Mouse (Mus musculus) cerebellum, adult 9-11 months (tissue): Measurements from ENCODE around the gene Atp1b1.

Experiments used
- DNase-seq: peaks from one replicate; pipeline ENCODE4 v3.0.0; 2022

The Atp1b1 gene

DNA sequence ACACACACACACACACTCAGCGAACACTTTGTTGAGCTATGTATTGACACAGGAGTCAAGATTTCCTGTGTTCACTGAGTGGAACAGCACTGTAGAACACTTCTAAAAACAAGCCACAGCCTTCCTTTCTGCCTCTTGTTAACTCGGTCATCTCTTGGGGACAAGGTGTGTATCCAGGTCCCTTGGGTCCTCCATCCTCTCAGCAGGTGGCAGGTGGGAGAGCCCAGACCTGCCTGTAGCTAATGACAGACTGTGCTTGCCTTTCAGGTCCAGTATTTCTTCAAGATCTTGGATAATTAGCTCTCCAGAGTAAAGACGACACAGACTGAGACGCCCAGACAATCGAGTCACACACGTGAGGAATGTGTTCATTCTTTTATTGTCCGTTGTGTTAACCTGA is 21.4 kb downstream of the Atp1b1 start:
- DNase-seq = no peak

DNA sequence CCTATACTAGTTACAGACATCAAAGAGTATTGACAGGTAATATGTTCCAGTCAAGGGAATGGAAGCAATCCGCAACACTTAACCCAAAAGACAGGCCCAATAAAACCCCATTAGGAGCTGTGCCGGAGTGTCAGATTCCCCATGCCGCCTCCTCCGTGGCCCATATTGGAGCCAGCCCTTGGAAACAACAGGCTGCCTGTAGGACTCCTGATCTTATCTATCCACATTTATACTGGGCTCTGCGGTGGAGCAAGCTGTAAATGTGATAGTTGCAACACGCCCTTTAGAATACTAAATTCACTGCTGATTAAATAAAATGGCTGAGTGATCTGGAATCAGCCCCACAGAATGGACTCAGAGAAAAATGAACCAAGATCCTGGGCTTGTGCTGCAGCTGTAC is 24.1 kb downstream of the Atp1b1 start:
- no peak for DNase-seq

DNA sequence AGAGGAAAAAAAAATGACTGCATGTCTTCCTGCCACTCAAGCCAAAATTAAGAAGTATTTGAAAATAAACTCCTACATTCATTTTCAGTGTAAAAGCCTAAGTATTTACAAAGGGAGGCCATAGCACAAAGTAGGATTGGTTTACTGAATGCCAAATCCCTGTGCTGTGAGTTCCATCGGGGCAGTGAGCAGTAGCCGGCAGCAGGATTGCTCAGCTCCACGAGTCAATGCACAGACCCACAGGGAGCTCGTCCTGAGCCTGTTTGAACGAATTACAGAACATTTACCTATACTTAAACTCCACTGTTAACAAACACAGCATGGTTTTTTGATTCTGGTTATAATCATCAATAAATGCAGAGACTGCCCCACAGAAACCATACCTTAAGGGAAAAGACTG is 25.5 kb downstream of the Atp1b1 start:
- no peak for DNase-seq

DNA sequence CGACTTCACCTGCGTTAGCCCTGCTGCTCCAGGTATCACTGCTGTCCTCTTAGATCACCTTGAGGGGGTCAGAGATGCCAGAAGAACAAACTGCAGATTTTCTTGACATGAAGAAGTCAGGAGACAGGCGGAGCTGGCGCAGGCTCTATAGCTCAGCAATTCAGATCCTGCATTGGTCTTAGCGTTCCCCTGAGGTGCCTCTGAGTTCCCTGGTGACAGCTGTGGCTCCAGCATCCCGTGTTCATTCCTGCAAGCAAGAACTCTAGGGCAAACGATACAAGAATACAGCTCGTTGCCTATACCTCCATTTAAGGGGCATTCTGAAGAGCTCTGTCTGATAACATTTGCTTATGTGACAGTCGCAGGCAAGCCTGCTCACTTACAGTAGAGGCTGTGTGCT is 29.5 kb downstream of the Atp1b1 start:
- no peak for DNase-seq

DNA sequence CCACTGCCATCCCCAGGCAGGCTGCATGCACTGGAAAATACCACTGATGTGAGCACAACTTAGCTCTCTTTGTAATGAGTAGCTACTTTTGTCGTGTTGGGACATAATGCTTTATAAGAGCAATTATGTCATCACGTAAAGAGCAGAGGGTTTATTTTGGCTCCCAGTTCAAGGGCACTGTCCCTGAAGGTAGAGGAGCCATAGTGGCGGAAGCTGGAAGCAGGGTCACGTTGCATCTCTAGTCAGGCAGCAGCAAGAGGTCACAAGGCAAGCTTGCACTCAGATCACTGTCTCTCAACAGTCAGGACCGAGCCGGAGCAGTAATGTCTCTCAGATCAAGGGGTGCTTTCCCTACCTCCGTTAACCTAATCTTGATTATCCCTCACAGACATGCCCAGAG is 30.4 kb downstream of the Atp1b1 start:
- DNase-seq = no peak

DNA sequence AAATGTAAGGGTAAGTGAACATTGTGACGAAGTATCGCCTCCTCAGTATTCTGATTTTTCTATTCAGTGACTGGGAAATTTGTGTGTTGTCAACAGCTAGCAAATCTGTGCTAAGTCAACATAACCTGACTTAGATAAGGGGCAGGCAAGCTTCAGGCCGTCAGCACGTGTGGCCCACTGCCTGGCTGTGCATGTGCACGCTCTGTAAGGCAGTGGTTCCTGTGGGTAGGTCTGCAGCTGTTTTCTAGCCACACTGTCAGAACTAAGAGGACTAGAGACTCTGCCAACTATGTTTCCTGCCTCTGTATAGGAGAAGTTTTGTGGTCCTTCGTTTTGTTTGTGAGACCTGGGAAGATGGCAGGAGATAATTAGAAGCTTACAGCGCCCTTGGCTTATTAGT is 31.9 kb downstream of the Atp1b1 start:
- no peak for DNase-seq

DNA sequence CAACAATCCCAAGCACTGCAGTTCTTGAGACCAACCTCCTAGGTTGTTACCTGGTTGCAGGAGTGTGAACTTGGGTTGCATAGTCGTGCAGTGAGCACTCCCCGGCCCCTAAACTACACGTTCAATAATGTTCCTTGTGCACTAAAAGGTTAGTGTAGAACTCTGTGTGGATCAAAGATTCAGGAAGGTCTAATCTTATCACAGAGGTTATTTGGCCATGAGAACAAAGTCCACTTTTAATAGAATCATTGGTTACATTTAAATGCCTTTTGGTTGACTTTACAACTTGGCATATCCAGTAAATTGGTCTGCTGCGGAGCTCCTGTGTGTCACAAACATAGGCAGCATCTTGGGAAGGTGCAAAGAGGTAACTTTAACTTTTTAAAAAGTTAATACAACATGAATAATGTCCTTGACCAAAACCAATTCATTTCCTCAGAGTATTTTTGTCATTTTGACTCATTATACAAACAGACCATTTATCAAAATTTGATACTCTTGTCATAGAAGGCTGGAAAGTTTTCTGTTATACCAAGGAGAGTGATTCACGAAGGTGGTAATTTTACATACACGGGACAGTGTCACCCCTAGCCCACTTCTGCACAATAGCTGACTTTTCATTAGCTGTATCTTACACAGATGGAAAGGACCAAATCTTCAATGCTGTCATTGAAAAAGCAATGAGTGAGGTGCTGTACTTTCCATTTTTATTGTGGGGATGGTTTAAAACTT is 37.4 kb downstream of the Atp1b1 start:
- no peak for DNase-seq

DNA sequence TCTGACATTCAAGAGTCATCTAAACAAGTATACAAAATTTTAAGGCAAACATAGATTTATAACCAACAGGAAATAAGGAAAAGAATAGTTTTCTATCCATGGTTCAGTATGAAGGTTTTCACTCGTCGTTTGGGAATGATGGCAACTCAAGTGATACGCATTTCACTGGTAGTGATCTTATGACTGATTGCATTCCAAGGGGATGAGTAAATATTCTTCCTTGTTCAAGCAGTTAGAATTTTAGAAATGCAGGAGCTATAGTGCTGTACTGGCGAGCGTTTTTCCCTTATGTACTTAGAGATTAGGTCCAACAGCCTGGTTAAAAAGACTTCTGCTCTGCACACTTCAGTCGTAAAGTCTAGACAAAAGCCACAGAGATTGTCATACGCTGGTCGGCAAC is 38.8 kb downstream of the Atp1b1 start:
- DNase-seq = no peak

DNA sequence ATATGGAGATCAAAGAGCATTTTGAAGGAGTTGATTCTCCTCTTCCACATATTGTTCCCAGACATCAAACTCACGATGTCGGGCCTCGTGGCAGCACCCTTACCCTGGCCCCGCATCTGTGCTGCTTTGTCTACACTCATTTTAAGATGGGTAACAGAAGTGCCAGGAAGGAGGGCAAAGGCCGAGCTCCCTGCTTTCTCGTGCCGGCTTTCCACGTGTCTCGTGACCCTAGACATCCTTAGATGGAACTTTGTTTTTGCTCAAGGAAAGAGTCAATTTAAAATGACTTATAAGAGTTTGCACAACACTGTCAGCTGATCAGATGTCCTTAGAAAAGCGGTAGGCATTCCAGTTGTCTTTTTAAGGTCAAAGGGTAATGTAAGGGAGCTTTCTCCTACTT is 39.8 kb downstream of the Atp1b1 start:
- no peak for DNase-seq

DNA sequence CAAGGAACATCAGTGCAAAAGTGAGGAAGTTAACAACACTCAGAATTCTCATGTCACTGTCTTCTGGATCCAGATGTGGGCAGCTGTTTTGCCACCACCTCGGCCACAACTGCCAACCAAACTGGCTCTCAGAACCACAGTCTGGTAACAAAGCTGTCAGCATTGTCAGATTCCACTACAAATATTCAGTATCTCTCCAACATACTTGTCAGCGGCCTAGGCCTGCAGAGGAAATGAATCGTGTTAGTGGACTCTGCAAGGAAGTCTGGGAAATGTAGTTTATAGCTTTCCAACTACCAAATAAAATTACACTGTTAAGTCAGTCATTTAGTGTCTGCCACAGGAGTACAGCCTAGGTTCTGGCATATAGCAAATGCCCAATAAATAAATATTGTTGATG is 40.6 kb downstream of the Atp1b1 start:
- no peak for DNase-seq

DNA sequence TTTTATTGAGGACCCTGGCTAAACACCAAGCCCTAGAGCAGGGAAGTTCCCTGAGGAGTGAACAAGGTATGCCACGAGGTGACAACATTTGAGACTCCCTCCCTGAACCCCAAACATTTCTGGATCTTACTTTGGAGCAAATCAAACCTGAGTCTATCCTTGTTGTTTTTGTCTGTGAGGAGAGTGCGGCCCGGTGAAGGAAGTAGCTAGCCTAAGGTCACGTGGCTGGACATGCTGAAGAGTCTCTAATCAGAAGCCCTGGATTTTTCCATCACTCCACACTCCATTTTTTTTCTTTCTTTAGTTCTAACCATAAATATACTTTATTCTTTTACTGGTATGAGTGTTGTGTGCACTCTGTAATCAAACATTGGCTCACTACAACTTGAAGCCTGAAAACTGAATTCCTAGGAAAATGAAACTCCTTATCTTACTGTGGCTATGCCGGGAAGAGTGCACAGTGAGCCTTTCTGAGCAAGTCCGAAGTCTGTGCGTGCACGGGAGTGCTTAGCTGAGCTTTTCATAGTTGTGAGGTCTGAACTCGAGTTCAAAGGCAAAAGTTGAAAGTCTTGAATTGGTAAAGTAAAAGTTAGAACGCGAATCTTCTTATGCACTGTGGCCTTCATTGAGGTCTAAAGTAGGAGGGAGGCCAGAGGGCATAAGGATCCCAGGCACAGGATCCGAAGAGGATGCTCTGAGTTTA is 41.3 kb downstream of the Atp1b1 start:
- no peak for DNase-seq

DNA sequence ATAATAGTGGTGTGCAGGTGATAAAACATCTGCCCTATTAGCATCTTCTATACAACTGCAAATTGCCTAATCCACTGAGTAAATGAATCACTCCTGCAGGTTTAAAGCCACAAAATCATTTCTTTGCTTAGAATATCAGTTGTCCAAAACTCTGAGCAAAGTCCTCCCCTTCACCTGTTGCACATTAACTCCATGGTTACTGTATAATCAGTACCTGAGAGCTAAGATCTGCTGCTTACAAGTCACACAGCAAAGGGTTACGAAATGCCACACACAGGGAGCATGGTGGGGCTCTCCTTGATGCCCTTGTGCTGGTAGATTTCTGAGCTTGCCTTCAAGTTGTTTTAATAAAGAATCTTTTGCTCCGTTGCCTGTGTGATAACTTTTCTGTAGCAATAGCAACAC is 42.8 kb downstream of the Atp1b1 start:
- DNase-seq = no peak

DNA sequence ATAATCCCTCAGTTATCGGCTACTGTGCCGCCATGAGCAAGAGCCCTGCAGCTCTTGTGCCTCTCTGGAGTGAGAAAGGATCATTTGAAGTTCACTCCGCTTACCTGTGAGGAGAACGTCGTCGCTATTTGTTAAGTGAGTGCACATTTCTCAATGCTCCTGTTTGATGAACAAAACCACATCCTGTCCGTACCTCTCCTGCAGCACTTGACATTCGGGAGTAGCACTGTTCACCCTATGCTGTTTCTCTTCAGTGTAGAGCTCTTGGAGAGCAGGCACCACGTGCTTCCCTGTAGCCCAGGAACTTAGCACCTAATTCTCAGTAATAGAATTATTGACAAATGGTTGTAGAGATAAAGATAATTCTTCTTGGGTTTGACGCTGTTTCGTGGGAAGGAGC is 44.5 kb downstream of the Atp1b1 start:
- no peak for DNase-seq

DNA sequence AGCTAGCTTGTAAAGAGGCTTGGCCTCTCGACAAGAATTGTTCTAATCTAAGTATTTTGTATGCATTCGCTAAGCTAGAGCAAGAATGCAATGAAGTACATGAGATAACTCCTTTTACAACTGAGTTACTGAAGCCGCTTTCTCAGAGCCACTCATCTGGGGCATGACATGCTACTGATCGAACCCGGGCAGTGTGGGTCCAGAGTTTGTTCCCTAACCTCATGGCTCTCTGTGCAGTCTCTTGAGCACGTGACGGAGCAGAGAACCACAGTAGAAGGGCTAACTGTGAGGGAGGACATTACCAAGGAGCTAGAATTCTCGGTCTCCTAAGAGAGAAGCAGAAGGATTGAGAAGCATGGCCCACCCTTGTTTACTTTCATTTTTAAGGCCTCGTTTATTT is 45.2 kb downstream of the Atp1b1 start:
- DNase-seq = no peak

DNA sequence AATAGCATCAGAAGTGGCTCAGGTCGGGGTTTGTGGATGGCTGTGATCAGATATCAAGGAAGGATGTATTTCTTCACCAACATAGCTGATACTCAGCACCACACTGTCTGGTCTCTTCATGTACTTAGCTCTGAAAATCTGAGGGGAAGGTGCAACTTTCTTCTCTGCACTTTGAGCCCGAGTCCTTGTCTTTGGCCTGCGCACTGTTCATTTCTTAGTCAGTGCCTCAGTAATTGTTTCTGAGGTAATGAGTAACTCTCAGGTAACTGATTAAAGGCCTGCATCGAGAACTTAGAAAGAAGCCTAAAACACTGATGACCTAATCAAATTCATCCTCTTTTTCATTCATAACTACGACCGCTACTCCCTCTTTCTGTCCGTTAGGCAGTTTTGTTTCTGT is 46.8 kb downstream of the Atp1b1 start:
- DNase-seq = no peak

DNA sequence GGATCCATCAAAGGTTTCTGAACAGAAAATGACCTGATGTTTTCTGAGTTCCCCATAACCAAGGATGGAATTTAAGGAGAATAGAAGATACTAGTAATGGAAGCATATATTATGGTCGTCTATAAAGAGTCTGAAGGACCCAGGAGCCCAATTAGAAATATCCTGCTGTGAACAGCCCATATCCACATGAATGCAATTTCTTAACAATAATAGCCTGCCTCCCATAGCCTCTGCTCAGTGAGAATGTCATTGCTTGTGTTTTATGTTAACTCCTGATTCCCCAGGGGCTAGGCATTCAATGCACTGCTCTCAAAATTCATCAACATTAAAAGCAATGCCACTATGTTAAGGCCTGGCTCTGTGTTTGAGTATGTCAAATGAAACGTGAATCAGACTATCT is 49.5 kb downstream of the Atp1b1 start:
- no peak for DNase-seq

DNA sequence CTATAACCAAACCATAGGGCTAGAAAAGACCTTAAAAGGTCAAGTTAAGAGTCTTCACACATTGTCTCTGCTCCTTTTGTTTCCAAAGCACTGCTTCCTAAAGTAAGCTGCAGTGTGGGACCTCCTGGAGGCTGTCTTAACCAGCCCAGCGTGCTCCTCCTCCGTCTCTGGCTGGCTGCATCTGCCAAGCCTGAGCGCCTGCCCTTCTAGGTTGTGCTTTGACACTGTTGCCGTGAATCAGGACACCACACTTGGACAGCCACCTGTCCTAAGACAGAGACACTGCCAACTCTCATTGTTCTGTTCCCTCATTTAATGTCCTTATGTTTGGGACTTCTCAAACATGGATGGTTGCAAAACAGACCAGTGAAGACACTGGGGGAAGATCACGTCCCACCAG is 51.6 kb downstream of the Atp1b1 start:
- DNase-seq = peak; percentile 8

DNA sequence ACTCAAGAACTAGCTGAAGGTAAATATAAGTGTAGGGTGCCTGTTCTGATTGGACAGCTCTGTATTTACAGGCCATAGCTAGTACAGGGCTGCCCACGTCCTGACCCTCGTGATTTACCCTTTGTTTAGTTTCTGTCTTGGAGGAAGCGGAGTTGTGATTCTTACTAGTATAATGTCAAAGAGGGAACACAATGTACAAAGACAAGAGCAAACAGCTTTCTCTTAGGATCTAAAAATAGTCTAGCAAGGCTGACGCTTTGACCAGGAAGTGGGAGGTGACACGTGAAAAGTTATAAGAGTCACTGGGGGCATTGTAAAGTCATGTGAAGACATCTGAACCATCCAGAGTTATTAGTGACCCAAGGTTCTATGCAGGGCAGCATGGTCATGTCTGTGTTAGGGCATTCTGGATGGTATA is 52.8 kb downstream of the Atp1b1 start:
- DNase-seq = no peak

DNA sequence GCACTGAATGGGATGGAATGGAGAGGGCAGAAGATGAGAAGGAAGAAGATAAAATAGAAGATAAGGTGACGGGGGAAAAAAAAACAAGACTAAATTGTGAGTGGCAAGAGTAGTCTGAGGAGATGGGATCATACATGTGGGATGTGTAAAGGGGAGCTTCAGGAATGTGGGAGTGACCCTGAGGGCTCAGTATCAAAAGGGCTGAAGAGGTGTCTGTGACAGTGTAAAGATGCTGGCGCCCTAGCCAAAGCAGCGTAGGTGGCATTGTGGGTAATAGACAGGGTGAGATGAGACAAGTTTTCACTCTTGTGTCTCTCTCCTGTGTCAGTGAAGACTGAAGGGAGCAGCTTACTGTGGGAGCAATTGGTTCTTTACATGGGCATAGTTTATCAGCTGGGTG is 58.6 kb downstream of the Atp1b1 start:
- no peak for DNase-seq

DNA sequence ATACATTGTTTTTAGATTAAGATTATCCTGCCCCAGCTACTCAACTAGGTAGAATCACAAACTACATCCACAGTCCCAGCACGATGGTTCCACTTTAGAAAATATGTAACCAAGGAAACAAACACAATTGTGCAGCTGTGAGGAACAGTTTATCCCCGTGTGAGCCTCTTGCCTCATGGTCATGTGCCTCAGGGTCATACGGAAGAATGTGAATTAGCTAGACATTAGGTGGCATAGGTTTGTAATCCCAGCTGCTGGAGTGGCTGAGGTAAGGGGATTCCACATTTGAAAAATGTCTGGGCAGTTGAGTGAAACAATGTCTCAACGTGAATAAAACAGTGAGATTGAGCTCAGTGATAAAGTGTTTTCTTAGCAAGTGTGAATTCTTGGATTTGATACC is 60.5 kb downstream of the Atp1b1 start:
- no peak for DNase-seq

DNA sequence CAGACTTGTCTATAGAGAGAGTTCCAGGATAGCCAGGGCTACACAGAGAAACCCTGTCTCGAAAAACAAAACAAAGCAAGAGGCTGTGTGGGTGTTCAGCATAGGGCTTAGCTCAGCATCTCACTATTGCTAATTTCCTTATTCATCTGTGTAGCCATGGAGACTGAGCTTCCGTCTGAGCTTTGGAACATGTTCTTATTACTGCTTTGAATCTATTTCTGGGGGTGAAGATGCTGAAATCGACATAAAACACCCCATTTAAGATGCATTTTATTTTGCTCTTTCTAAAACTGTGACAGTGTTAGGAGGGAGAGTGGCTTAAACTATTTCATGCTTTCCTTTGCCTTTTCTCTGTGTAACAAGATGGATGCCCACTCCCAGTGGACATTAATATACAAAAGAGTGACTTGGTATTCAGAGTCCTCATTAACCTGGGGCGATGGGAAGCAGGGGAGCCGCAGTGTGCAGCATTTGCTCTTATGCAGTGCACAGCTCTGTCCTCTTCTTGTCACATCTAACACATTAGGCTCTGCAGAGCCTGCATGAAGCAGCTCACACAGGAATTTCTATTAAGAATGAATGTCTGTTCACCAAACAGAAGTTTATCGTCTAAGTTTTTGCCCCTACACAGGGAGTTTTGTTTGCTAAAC is 62.9 kb downstream of the Atp1b1 start:
- no peak for DNase-seq

DNA sequence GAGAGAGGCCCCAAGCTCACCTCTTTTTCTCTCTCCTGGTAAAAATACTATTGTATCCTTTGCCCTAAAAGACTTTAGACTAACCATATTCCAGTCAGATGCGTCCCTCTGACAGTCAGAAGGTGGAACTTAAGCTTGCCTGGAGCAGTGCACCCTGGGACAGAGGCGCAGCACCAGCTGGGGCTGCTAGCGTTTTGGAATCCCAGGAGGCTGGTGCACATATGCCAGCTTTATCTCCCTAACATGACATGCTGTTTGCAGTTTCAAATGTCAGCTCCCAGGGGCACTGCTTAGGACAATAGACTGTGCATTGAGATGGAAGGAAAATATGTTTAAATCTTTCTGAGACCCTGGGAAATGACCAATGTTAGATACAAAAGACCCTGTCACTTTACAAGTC is 66.0 kb downstream of the Atp1b1 start:
- DNase-seq = no peak

DNA sequence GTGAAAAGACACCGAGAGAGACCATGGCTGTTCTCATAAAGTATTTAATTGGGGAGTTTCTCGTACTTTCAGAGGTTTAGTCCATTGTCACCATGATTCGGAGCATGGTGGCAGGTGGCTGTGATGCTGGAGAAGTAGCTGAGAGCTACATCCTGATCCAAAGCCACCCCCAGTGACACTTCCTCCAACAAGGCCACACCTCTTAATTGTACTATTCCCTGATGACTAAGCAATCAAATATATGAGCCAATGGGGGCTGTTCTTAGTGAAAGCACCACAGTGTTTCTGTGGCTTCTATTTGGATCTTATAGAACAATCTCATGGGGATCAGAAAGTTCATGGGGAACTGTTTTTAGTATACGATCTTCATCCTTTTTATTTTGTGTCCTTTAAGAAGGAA is 68.4 kb downstream of the Atp1b1 start:
- DNase-seq = no peak
